Mouse (Mus musculus): Measurements from ENCODE around the gene Rhobtb3. TPM values are rescaled to one million over a fixed set of nuclear protein-coding genes. Genes with fewer than 3 reads are reported as not detected.
A peak's percentile ranks its signal among the peaks of the same experiment; 100 is the strongest.

Gene Rhobtb3
- polyA plus RNA-seq (2012; rRNA removed) = 10.8 and 12.5 TPM in 2 replicates

DNA sequence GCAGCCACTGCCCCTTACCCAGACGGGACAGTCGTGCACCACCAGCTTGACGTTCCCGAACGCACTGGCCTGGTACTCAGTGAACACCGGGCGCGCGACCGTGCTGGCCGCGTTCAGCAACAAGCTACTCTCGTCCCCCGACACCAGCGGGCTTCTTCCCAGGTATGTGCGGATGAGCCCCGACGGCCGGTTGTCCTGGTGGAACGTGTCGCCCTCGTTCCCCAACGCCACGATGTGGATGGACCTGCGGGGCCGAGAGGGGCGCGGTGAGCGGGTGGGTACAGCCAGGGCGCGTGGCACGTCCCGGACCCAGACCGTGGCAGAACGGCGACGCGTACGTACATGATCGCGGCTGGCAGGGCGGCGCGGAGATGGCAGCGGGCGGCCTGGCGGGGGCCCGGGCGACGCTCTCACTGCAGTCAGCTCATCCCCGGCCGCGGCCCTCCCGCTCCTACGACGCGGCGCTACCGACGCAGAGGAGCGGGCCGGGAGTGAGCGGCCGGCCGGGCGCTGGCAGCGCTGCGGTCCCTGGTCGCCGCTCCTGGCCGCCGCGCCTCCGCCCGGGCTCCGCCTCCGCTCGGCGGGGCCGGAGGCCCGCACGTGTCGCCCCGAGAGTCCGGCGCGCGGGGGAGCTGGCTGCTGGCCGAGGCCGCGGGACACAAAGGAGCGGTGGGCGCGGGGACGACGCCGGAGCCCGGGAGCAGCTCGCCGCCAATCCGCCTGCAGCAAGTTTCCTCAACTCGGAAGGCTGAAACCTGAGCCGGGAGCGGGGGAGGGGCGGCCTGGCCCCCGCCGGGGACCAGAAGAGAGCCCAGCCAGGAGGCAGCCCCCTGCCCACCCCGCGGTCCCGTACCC lies at the start of gene Rhobtb3:
TSS of gene Rhobtb3 (minus strand) at position 737 of the 855 bp plus-strand sequence.
- no peak for DNase-seq (ENCODE audit: low read depth)

DNA sequence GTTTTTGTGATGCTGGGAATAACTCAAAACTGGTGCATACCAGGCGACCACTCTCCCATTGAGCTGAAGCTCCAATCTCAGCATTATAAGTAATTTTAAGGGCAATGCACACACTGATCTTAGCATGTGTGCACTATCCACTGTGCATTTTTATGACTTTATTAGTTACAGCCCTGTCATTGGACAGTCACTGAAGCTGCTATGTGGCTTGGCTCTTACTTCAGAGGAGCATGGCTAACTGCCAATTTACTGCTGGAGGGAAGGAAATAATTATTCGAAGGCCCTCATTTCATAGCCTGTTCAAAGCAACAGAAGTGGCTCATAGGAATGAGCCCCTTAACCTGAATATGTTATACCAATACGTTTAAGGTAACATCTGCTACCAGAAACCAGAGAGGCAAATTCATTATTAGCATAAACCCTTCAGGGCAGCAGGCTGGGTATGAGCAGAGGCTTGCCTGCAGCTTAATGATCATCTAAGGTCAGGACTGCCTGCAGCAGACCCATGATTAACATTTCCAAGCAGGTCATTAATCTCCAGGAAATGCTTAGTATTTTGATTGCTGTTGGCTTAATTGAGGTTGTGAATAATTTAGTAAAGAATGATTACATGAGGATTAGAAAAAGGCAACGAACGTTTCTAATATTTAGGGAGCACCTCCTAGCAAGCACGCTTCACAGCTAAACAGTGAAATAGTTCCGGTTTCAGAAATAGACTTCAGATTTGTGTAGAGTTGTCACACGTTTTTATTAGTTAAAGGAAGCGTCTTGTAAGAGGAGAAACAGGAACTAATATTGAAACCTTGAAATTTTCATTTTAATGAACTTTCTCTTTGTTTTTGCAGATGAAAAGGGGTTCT lies 48.7 kb upstream of the Rhobtb3 start:
- DNase-seq (ENCODE audit: low read depth) = peak; percentile 22

DNA sequence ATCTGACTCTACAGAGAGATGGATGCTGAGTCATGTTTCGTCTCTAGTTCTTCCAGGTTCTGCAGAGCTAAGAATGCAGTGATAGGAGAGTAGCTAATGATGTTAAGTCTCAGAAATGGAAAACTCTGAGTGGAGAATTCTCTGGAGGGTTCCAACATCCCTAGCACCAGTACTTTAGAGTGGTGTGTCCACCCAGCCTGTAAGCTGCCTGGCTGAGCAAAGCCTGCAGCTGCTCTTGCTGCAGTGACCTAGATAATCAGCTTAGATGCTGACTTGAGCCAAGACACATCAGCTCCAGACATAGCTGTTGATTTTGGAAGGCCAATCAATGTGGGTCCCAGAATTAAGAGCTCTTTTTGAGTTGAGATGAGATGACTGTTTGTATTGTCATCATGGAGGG lies 44.4 kb upstream of the Rhobtb3 start:
- DNase-seq (ENCODE audit: low read depth) = no peak

DNA sequence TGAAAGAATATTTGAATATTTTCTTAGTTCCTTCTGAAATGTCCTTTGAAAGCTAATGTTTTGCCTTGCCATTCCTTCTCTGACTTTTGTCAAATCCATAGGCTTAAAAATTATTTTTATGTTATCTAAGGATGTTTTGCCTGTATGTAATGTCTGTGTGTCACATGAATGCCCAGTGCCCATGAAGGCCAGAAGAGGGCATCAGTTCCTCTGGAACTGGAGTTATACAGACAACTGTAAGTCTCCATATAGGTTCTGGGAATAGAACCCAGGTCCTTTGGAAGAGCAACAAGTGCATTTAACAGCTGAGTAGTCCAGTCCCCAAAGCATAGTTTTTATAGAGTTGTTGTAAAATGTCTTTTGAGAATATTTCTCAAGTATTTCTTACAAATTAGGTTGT lies 38.2 kb upstream of the Rhobtb3 start:
- DNase-seq (ENCODE audit: low read depth) = no peak

DNA sequence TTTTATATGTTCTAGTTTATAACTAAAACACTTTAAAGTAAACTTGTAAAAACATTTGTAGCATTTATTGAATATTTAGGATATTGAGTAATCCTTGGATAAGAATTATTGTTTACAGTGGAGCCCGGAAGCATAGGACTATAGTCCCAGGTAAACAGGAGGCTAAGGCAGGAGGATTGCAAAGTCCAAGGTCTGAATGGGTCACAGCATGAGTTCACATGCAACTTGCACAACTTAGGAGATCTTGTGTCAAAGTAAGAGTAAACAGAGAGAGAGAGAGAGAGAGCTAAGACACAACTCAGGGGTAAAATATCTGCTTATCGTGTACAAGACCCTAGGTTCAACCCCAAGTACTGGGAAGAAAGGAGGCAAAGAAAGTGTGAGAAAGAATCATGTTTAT lies 32.9 kb upstream of the Rhobtb3 start:
- no peak for DNase-seq (ENCODE audit: low read depth)

DNA sequence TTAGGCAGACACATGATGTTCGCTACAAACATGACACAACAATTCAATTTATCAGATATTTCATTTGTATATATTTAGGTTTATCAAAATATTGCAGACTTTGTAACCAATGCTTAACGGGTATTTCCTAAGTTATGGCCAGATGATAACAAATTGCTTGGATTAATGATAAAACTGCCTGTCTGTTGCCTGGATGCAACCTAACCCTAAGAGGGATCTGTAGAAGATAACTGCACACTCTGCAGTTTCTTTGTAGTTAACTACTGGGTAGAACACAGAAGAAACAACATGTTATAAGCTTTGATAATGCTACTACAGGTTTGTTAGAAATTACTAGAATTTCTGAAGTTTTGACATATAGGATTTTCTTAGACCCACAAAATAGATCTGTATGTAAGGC lies 32.5 kb upstream of the Rhobtb3 start:
- DNase-seq (ENCODE audit: low read depth) = no peak

DNA sequence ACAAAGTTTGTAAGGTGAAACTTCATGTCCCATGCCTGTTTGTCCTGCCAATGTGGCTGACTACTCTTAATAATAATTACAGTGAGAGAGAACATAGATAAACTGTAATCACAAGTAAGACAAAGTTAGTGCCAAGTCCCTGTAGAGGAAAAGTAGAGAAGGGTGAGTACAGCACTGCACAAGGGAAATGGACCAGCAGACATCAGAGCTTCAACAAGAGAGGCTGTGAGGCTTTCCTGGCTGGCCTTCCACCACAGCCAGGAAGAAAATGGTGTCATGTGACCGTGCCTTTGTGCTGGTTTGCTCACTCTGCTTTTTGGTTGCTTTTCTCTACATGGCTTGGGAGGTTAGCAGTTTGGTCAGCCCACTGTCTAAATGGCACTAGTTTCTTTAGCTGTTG lies 31.9 kb upstream of the Rhobtb3 start:
- DNase-seq (ENCODE audit: low read depth) = no peak

DNA sequence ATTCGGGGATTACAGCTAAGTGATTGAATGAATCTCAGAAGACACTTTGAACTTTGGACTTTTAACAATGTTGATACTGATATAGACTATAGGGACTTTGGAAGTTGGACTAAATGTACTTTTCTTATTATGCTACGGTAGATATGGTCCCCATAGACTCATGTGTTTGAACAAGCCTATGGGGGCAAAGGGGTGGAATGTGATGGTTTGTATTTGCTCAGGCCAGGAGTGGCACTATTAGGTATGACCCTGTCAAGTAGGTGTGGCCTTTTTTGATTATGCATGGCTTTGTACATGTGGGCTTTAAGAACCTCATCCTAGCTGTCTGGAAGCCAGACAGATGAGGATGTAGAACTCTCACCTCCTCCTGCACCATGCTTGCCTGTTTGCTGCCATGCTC lies 30.8 kb upstream of the Rhobtb3 start:
- no peak for DNase-seq (ENCODE audit: low read depth)

DNA sequence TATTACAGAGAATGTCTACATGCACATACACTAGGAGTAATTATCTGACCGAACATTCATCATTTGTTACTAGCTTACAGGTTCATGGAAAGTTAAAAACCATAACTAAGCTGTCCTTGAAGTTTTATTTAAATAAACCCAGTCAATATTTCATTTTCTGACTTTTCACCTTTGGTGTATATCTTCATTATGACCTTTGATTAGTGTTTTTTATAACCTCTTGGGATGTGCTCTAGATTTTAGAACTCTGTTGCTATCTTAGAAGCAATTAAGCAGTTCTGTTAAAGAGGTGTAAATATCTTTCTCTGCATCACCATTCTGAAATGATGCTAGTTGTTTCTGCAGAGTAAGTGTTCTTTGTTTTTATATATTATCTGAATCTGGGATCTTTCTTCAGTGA lies 23.1 kb upstream of the Rhobtb3 start, which contains the start of gene Spata9:
TSS of gene Spata9 (plus strand) at position 301 of the 400 bp plus-strand sequence.
- no peak for DNase-seq (ENCODE audit: low read depth)

DNA sequence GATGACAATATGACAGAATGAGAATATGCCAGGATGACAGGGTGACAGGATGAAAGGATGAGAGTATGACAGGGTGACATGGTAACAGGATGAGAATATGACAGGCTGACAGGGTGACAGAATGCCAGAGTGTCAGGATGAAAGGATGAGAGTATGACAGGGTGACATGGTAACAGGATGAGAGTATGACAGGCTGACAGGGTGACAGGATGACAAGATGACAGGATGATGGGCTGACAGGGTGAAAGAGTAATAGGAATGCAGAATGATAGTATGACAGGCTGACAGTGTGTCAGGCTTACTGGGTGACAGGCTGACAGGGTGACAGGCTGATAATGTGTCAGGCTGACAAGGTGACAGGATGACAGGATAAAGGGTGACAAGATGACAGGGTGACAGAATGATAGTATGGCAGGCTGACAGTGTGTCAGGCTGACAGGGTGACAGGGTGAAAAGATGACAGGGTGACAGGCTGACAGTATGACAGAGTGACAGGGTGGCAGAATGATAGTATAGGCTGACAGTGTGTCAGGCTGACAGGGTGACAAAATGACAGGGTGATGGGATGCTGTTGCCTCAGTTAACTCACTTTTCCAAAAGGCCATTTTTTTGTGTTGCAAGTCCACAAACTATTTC lies 11.8 kb upstream of the Rhobtb3 start:
- DNase-seq (ENCODE audit: low read depth) = no peak

DNA sequence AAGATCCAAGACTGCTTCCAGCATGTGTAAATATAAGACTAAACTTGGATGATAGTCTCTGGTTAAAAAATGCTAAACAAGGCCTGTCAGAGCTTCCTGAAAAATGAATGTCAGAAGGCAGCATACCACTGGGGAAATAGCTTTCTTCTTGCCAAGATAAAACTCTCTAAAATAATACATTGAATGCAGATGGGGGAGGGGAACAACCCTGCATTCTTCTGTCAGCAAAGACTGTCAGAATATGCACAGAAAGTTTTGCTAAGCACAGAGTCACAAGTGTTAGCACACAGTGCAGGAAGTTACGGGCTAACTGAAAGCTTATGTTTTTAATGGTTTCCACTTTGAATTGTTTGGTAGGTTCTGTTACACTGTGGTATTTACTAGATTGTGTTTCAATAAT lies 6.6 kb upstream of the Rhobtb3 start:
- DNase-seq (ENCODE audit: low read depth) = no peak

DNA sequence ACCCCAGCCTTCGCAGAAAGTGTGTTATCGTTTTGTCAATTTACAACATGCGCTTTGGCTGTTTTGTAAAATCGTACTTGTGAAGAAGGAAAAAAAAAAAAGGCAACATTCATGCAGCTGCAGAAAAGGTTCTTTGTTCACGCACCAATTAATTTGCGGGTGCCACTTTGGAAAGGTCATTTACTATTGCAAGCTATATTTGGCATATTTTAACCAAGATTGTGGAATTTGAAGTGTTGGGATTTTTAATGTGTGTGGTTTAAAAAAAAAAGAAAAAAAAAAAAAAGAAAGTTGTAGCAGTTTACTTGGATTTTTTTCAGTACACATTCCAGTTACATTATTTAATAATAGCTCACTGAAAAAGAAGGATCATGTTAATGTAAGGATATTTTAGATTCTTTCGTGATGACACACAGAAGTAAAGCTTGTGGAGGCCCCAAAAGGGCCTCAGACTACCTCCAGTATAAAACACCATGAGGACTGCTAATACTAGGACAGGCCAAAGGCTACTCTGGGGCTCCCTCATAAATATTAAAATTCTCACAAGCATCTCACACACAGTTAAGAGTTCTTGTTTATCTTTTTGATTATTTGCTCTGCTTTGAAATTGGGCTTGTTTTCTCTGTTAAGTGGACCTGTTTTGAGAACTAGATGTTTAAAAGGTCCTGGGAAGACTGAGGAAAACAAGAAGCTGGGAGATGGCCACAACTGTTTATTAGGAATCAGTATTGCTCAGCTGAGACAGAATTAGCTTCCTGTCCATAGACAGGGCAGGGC lies 507 bp upstream of the Rhobtb3 start:
- no peak for DNase-seq (ENCODE audit: low read depth)

DNA sequence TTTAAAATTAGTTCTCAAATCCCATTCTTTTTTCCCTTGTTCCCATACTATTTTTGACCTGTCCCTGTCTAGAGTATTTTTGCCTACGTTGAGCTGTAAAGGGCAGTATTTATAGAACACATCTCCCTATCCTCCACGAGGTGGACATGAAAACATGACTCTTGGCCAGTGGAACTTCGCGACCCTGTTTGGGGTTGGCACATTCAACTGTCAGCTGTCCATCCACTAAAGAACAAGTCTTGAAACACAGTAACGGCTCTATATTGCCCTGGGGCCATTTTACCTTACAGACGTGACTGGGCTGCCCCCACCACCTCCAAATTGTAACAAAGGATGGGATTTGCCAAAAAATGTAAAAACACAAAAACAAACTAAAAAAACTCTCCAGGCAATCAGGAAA lies 994 bp downstream of the Rhobtb3 start:
- DNase-seq (ENCODE audit: low read depth) = no peak

DNA sequence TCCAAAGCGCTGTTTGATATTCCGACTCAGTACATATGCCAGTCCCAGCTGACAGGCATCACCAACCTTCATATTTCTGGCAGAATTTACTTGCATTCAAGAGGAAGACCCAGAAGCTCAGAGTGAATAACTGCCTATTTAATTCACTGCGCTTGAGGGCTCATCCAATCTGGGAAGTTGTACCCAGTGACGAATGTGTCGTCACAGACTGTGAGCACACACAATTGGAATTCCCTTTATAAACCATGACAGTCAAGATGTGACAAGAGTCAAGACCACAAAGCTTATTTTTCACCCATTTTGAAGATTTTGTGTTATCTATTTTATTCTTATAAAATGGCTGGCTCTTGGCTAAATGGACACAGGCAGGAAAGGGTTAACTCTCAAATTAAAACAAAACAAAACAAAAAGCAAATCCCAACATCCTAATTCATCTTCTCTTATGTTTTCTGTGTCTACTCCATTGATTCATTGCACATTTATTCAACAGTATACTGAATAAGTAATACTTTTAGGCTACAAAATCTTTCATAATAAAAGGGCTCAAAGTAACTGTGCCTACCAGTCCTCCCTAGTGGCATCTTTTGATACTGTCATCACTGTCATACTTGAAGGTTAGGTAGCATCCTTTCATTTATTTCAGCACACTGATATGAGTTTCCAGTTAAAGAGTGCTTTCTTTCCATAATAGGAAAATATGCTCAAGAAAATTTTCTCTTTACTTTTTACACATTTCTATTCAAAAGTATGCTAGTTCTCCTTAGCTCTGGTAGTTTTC lies 2.0 kb downstream of the Rhobtb3 start:
- DNase-seq (ENCODE audit: low read depth) = no peak

DNA sequence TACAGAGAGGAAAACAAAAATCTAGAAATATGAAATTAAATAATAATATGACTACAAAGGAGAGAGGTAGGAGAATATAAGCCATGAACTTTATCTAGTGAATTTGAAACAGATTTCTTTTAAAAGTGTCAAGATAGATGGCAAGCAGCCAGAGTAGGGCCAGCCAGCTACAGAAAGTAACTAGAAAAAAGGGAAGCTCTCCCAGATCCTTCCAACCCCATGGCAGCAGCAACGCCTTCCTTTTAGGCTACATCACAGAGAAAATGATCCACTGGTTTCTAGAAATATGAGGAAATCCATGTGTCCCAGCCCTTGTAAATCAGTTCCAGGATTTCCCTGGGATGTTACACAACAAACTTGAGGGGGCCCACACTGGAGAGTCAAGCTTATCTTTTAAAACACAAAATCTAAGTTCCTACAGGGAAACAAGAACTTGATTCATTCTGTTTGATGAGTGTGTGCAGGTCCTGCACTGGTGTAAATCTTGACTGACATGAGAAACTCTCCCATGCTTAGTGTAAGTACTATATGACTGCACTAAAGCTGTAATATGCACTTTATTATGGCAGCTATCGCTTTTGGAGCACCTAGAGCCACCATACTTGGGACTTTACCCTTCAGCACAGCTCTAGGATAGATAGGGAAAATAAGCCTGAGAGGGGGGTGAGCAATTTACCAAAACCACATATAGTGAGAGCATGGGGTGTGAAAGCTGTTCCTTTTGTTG lies 2.8 kb downstream of the Rhobtb3 start:
- no peak for DNase-seq (ENCODE audit: low read depth)

DNA sequence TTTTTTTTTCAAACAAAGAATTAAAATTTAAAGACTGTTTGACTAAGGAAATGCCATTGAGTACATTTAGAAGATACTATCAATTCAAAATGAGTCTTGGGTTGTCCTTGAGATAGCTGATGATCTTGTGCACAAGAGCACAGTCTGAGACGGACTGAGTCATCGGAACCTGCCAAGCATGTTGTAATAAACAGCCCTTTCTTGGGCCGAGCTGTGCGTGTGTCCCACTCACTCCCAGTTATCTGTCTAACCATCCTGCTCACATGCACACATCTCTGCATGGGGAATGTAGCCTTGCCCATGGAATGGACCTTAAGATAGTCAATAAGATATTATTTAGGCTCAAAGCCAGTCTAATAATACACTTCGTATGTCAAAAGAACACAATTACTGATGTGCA lies 4.9 kb downstream of the Rhobtb3 start:
- no peak for DNase-seq (ENCODE audit: low read depth)

DNA sequence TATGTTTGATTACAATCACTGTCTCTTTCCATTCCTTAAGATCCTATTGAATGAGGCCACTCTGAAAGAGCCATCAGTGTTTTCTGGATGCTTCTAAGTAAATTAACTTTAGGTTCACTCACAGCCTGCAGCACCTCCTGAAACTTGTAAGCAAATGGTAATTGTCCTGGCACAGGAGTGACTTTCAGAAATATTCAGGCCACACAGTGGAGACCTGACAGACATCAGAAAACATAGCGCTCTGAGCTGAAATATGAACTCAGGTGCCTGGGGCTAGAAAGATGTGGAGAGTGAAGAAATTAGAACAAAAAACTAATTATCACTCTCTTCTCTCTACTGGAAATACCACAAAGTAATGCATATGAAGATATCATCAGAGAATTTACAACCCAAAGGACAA lies 10.4 kb downstream of the Rhobtb3 start:
- no peak for DNase-seq (ENCODE audit: low read depth)

DNA sequence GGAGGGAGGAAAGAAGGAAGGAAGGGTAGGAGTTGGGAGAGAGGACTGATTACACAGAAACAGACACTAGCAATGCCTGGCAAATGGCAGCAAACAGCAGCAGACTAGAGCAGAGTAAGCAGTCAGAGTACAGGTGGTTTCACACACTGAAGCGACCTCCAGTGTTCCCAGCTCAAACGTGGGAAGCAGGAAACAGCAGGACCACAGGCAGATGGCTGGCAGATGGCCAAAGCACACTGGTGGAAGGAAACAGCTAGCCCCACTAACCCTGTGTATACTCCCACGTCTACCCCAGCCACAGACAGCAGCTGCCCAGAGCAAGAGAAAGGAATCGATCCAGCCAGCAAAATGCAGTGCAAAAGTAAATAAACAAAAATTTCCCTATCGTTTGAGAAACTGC lies 12.7 kb downstream of the Rhobtb3 start:
- DNase-seq (ENCODE audit: low read depth) = no peak

DNA sequence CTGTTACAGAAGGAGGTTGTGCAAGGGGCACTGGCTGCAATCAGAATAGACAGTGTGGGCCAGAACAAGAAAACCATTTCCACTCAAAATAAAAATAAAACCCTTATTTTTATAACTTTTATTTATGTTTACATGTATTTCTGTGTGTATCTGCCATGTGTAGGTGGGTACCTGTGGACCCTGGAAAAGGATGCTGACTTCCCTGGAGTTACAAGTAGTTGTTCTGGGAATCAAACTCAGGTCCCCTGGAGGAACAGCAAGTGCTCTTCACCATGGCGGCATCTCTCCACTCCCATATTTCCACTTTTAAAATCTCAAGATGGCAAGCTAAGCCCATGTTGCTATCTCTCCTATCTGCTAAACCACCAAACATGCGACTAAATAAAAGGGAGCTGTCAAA lies 13.1 kb downstream of the Rhobtb3 start:
- no peak for DNase-seq (ENCODE audit: low read depth)

DNA sequence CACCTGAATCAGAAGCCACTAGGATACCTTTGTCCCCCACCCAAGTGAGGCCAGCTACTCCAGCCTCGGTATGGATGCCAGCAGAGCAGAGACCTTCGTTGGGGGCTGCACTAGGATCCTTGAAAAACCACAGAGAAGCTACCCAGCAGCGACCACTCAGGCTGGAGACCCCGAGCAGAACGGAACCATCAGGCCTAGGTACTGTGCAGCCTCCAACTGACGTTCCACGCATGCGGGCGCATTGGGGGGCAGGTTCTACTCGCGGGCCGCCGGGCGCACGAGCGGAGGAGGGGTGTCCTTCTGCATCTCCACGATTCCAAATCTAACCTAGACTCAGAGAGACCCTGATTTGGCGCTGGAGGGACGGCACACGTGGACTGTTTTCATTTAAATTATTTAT lies 13.7 kb downstream of the Rhobtb3 start:
- DNase-seq (ENCODE audit: low read depth) = no peak
